Mouse (Mus musculus) spleen, postnatal 14 days (tissue): ENCODE results near the gene C130050O18Rik.
A peak's percentile ranks its signal among the peaks of the same experiment; 100 is the strongest.

Experiments used
- DNase-seq, 2 experiments: peaks; one replicate each; pipeline ENCODE4 v3.0.0; 2021 to 2022; ENCODE audit warnings: low spot score in 2 of 2

C130050O18Rik gene

DNA sequence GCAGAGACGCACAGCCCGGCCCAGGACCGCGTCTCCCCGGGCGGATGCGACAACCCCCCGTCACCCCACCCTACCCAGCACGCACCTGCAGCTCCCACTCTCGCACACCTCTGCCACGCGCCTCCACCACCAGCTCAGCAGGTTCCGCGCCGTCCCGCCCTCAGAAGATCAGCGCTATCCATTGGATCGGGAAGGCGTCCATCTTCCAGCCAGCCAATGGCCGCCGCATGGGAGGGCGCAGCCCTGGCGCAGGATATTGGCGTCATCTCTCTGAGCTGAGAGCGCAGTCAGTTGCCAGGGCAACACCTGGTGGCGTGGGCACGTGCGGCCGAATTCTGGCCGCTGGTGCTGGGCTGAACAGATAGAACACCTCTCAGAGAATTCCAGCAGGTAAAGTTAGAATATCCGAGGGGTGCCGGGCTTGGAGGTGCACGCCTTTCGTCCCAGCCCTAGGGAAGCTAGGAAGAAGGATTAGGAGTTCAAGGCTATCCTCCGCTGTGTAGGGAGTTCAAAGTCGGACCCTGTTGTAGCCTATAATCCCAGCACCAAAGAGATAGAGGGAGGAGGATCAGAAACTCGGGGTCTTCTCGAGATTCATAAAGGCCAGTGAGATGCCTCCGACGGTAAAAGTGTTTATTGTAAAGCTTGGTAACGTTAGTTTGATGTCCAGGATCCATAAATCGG, 55.4 kb downstream of the C130050O18Rik start, which contains the start of gene 3110082I17Rik:
TSS of gene 3110082I17Rik (minus strand) at position 144 of the 684 bp plus-strand sequence.
- DNase-seq = peak; percentile 93 to 96

DNA sequence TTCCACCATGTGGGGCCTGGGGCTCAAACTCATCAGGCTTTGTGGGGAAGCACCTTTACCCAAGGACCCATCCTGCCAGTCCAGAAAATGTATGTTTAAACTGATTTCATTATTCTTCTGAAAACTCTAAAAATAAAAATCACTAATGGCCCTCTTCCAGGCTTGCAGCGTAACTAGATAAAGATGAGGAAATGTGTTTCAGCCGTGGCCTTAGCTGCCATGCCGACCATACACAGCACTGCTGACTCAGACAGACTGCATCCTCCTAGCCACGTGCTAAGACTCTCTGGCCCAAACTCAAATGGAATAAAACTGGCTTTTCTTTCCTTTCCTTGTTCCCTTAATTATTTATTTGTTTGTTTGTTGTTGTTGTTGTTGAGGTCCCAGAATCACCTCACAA, 59.8 kb downstream of the C130050O18Rik start:
- DNase-seq = no peak
